Mouse (Mus musculus) E14TG2a.4 (cell line): ENCODE data around the gene Dctn2.
"Not testable (repeated sequence)": the region's sequence is repeated elsewhere in the genome, so short reads cannot be mapped to it uniquely, and the experiment has no call there.

Experiments
- H3K27me3 ChIP-seq: 2 replicates; pipeline ENCODE4 v1.6.1; 2014; ENCODE audit warnings: low read length, control low read depth; ENCODE audit not compliant: insufficient read depth
- H3K36me3 ChIP-seq: 2 replicates; pipeline ENCODE4 v1.6.1; 2014; ENCODE audit warnings: low read length, control low read depth; ENCODE audit not compliant: insufficient read depth
- H3K4me1 ChIP-seq: replicated peaks from 2 replicates; pipeline ENCODE4 v1.6.1; 2014; ENCODE audit warnings: low read depth, low read length, control low read depth
- H3K4me3 ChIP-seq: replicated peaks from 2 replicates; pipeline ENCODE4 v1.5.1; 2014; ENCODE audit warnings: mild to moderate bottlenecking, low read length
- H3K9me3 ChIP-seq: 2 replicates; pipeline ENCODE4 v1.6.1; 2014; ENCODE audit warnings: low read length, control low read depth
- CTCF ChIP-seq: conservative IDR thresholded peaks from 2 replicates; pipeline ENCODE4 v1.5.1; 2014; ENCODE audit warnings: low read length
- NANOG ChIP-seq: IDR thresholded peaks from 2 replicates; pipeline ENCODE4 v1.6.1; 2014; ENCODE audit warnings: borderline replicate concordance, low read length, mixed read lengths
- POU5F1 ChIP-seq: IDR thresholded peaks from 2 replicates; pipeline ENCODE4 v1.6.1; 2014; ENCODE audit warnings: low read length, borderline replicate concordance

Dctn2 gene

GRCm38 (mm10) chr10:127312356-127312676 is 46.1 kb downstream of the Dctn2 start:
- TF ChIP-seq CTCF = peak; percentile 94
- no peak for TF ChIP-seq NANOG
- peaks cover 36% of the 10 kb centered on the region for H3K4me1 ChIP-seq

GRCm38 (mm10) chr10:127312858-127313257 is 46.7 kb downstream of the Dctn2 start:
- Histone ChIP-seq H3K9me3 (no peaks in the 10 kb centered on the region), H3K4me3 (no peak overlapping the region), H3K27me3 (no peaks in the 10 kb centered on the region), H3K36me3 (peaks cover 26% of the 10 kb centered on the region), H3K4me1 (peaks cover 36% of the 10 kb centered on the region)
- no peak for TF ChIP-seq NANOG
- TF ChIP-seq CTCF = no peak

More at GRCm38 (mm10) chr10:127312356-127312676, 46.1 kb downstream of the Dctn2 start:
- no peaks in the 10 kb centered on the region for H3K9me3 ChIP-seq
- H3K4me3 ChIP-seq = peak overlapping the region; percentile 89
- H3K27me3 ChIP-seq = no peaks in the 10 kb centered on the region
- H3K36me3 ChIP-seq = peaks cover 31% of the 10 kb centered on the region

GRCm38 (mm10) chr10:127313516-127313915 is 47.3 kb downstream of the Dctn2 start:
- H3K27me3 ChIP-seq, H3K9me3 ChIP-seq, H3K4me3 ChIP-seq: not testable (repeated sequence)
- H3K4me1 ChIP-seq = peaks cover 30% of the 10 kb centered on the region
- H3K36me3 ChIP-seq = peaks cover 19% of the 10 kb centered on the region

- H3K27me3 ChIP-seq, H3K9me3 ChIP-seq, H3K4me3 ChIP-seq, H3K36me3 ChIP-seq: not testable (repeated sequence)
- TF ChIP-seq CTCF = 0 out of 2 replicates have a peak, but pooled peaks have one; percentile 9
- peaks cover 24% of the 10 kb centered on the region for H3K4me1 ChIP-seq
Measured at GRCm38 (mm10) chr10:127314950-127315349, 48.8 kb downstream of the Dctn2 start.

GRCm38 (mm10) chr10:127317277-127317676 is 51.1 kb downstream of the Dctn2 start:
- TF ChIP-seq CTCF = no peak
- no peak for TF ChIP-seq POU5F1
- TF ChIP-seq NANOG = no peak
- H3K9me3 ChIP-seq = no peaks in the 10 kb centered on the region
- no peaks in the 10 kb centered on the region for H3K36me3 ChIP-seq
- H3K4me3 ChIP-seq = no peak overlapping the region
- peaks cover 14% of the 10 kb centered on the region for H3K27me3 ChIP-seq
- peaks cover 24% of the 10 kb centered on the region for H3K4me1 ChIP-seq

GRCm38 (mm10) chr10:127318009-127318408 is 51.8 kb downstream of the Dctn2 start:
- TF ChIP-seq CTCF (no peak), NANOG (no peak), POU5F1 (no peak)
- H3K27me3 ChIP-seq = peaks cover 21% of the 10 kb centered on the region
- peaks cover 26% of the 10 kb centered on the region for H3K4me1 ChIP-seq
- H3K36me3 ChIP-seq = no peaks in the 10 kb centered on the region
- no peaks in the 10 kb centered on the region for H3K9me3 ChIP-seq
- H3K4me3 ChIP-seq = no peak overlapping the region

- H3K4me1 ChIP-seq = peaks cover 38% of the 10 kb centered on the region
- H3K36me3 ChIP-seq = no peaks in the 10 kb centered on the region
- TF ChIP-seq NANOG = no peak
- no peak for TF ChIP-seq POU5F1
- TF ChIP-seq CTCF = no peak
- peaks cover 31% of the 10 kb centered on the region for H3K27me3 ChIP-seq
- H3K9me3 ChIP-seq = no peaks in the 10 kb centered on the region
- no peak overlapping the region for H3K4me3 ChIP-seq
Measured at GRCm38 (mm10) chr10:127319969-127320368, 53.8 kb downstream of the Dctn2 start.

- Histone ChIP-seq H3K27me3 (peaks cover 48% of the 10 kb centered on the region), H3K4me3 (peak within 1 kb of the TSS; percentile 49)
- TF ChIP-seq NANOG = no peak
- no peak for TF ChIP-seq POU5F1
- no peak for TF ChIP-seq CTCF
Measured at GRCm38 (mm10) chr10:127321621-127322020, 55.5 kb downstream of the Dctn2 start, which contains the start of gene Arhgap9. Arhgap9 (plus strand) TSS chr10:127321964.

GRCm38 (mm10) chr10:127322178-127322577 is 56.0 kb downstream of the Dctn2 start:
- peaks cover 58% of the 10 kb centered on the region for H3K4me1 ChIP-seq
- no peak for TF ChIP-seq NANOG
- TF ChIP-seq CTCF = no peak
- no peak for TF ChIP-seq POU5F1

More at GRCm38 (mm10) chr10:127321621-127322020, 55.5 kb downstream of the Dctn2 start, which contains the start of gene Arhgap9:
- H3K4me1 ChIP-seq = peaks cover 53% of the 10 kb centered on the region
- no peaks in the 10 kb centered on the region for H3K36me3 ChIP-seq
- no peaks in the 10 kb centered on the region for H3K9me3 ChIP-seq

More at GRCm38 (mm10) chr10:127322178-127322577, 56.0 kb downstream of the Dctn2 start:
- Histone ChIP-seq H3K27me3 (peaks cover 54% of the 10 kb centered on the region), H3K4me3 (peak overlapping the region; percentile 49), H3K36me3 (no peaks in the 10 kb centered on the region), H3K9me3 (no peaks in the 10 kb centered on the region)
